ENCODE assay signal across 8 mouse cellular contexts in the genomic region with DNA sequence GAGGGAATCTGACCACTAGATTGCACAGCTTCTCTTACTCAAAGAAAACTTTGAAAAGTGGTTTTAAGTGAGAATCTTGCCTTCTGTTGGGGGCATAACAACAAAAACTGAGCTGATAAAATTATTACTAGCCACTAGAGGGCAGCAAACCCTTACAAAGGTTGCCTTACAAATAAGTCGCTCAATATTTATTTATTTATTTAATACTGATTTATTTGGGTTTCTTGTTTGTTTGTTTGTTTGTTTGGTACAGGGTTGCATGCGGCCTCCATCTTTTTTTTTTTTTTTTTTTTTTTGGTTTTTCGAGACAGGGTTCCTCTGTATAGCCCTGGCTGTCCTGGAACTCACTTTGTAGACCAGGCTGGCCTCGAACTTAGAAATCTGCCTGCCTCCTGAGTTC. TPM values are rescaled to one million over a fixed set of nuclear protein-coding genes. Genes with fewer than 3 reads are reported as not detected.
DNase-seq lines count a peak whose midpoint lies in the region; ATAC-seq and TF ChIP-seq lines count a peak whose summit lies in the region.

No protein-coding gene starts in this region.

- H3K27me3 ChIP-seq in midbrain, embryonic 11.5 days (ENCODE audit: control insufficient read depth, insufficient read depth, low read length), result no peaks in the 10 kb centered on the region
- no peaks in the 10 kb centered on the region for H3K27me3 ChIP-seq in midbrain, embryonic 10.5 days (ENCODE audit: low read depth, poor library complexity, severe bottlenecking)
- no peaks in the 10 kb centered on the region for H3K27me3 ChIP-seq in lung, embryonic 14.5 days (ENCODE audit: insufficient read depth, low read length)

- ATAC-seq in midbrain, embryonic 11.5 days (ENCODE audit: low FRiP score), result 0 out of 2 replicates have a peak, but pooled peaks have one; percentile 38
- no peak for ATAC-seq in lung, embryonic 14.5 days (ENCODE audit: insufficient read depth)
- ATAC-seq in erythroid progenitor cell, adult 5-6 weeks (replicated peaks; ENCODE audit: low FRiP score, poor library complexity, severe bottlenecking), result no peak

- peak; percentile 66 for TF ChIP-seq CTCF in lung, embryonic 14.5 days (IDR thresholded peaks at IDR 0.05; ENCODE audit: low read depth)

- intact Hi-C loops in gastrocnemius, postnatal 36 days (cut with DNase I), result loop anchor here (2.0 to 5.0 kb wide), 3 partner anchors 48 to 129 kb away; no protein-coding TSS in a partner anchor

- no peak overlapping the region for H3K4me2 ChIP-seq in midbrain, embryonic 11.5 days
- H3K4me2 ChIP-seq in lung, embryonic 14.5 days, result no peak overlapping the region

- H3K27ac ChIP-seq in midbrain, embryonic 11.5 days (ENCODE audit: low read depth, low read length), result no peak overlapping the region
- no peak overlapping the region for H3K27ac ChIP-seq in midbrain, embryonic 10.5 days (replicated peaks)
- H3K27ac ChIP-seq in lung, embryonic 14.5 days (ENCODE audit: low read depth), result no peak overlapping the region

- WGBS in midbrain, embryonic 11.5 days, result 39% methylated on average over 4 of the region's 4 CpGs
- WGBS in midbrain, embryonic 10.5 days, result 33% methylated on average over 4 of the region's 4 CpGs
- 34% methylated on average over 4 of the region's 4 CpGs for WGBS in lung, embryonic 14.5 days

- no peak overlapping the region for H3K9ac ChIP-seq in midbrain, embryonic 11.5 days (ENCODE audit: low read length)
- no peak overlapping the region for H3K9ac ChIP-seq in lung, embryonic 14.5 days

- peak; percentile 47 for DNase-seq in gastrocnemius, adult 18-20 months (ENCODE audit: low spot score)
- DNase-seq in gastrocnemius, postnatal 36 days, result no peak
- DNase-seq in midbrain, embryonic 11.5 days (ENCODE audit: low spot score, missing footprints), result peak; percentile 87
- no peak for DNase-seq in midbrain, embryonic 10.5 days (ENCODE audit: low spot score)
- peak; percentile 76 for DNase-seq in cerebellum, adult 9-10 months
- DNase-seq in lung, embryonic 14.5 days, result peak; percentile 88
- DNase-seq in thymus, postnatal 4 days, result no peak

- H3K4me1 ChIP-seq in midbrain, embryonic 11.5 days (ENCODE audit: control insufficient read depth, insufficient read depth, low read length), result no peaks in the 10 kb centered on the region
- no peaks in the 10 kb centered on the region for H3K4me1 ChIP-seq in midbrain, embryonic 10.5 days
- H3K4me1 ChIP-seq in lung, embryonic 14.5 days (ENCODE audit: insufficient read depth), result no peaks in the 10 kb centered on the region

- no peaks in the 10 kb centered on the region for H3K9me3 ChIP-seq in midbrain, embryonic 11.5 days (ENCODE audit: control insufficient read depth, low read length)
- H3K9me3 ChIP-seq in midbrain, embryonic 10.5 days (replicated peaks), result no peaks in the 10 kb centered on the region
- H3K9me3 ChIP-seq in lung, embryonic 14.5 days (ENCODE audit: low read depth, low read length), result no peaks in the 10 kb centered on the region

- no peak overlapping the region for H3K4me3 ChIP-seq in midbrain, embryonic 11.5 days (ENCODE audit: low read depth, low read length)
- no peak overlapping the region for H3K4me3 ChIP-seq in midbrain, embryonic 10.5 days
- H3K4me3 ChIP-seq in lung, embryonic 14.5 days (ENCODE audit: low read depth, low read length), result no peak overlapping the region

- no peaks in the 10 kb centered on the region for H3K36me3 ChIP-seq in midbrain, embryonic 11.5 days (ENCODE audit: control insufficient read depth, insufficient read depth, low read length)
- H3K36me3 ChIP-seq in midbrain, embryonic 10.5 days, result no peaks in the 10 kb centered on the region
- no peaks in the 10 kb centered on the region for H3K36me3 ChIP-seq in lung, embryonic 14.5 days (ENCODE audit: insufficient read depth)

RNA-seq across cellular contexts. Expression of gene Mtf2, which starts 31.3 kb away (rescaled TPM):
- 10 to 100 TPM; 11.7 to 13.0 TPM for total RNA-seq in gastrocnemius, adult 18-20 months (2021)
- total RNA-seq in gastrocnemius, postnatal 36 days (2021), result 10 to 100 TPM in 1 of 2 experiments, 1 to 10 TPM in 1; 7.9 to 11.3 TPM
- polyA plus RNA-seq in midbrain, embryonic 11.5 days (2014; fragmentation: Nextera tagmentation; extraction: Ambion mirVana), result 124 and 139 TPM in 2 replicates
- 136 and 146 TPM in 2 replicates for polyA plus RNA-seq in midbrain, embryonic 10.5 days (2016; fragmentation: Nextera tagmentation; extraction: Ambion mirVana)
- 108 and 110 TPM in 2 replicates for polyA plus RNA-seq in lung, embryonic 14.5 days (2014; fragmentation: Nextera tagmentation; extraction: Ambion mirVana)
- total RNA-seq in erythroid progenitor cell, adult 5-6 weeks (2015; ENCODE audit: low replicate concordance), result 26.4 and 49.7 TPM in 2 replicates
- 15.4 and 48.0 TPM in 2 replicates for total RNA-seq in erythroid progenitor cell, adult 5-6 weeks (2017; ENCODE audit: low replicate concordance)

RNA-seq across cellular contexts. Expression of gene Fam69a, which starts 47.3 kb away (rescaled TPM):
- 10 to 100 TPM; 20.2 to 29.6 TPM for total RNA-seq in gastrocnemius, adult 18-20 months (2021)
- 10 to 100 TPM; 21.8 to 23.6 TPM for total RNA-seq in gastrocnemius, postnatal 36 days (2021)
- polyA plus RNA-seq in midbrain, embryonic 11.5 days (2014; fragmentation: Nextera tagmentation; extraction: Ambion mirVana), result 22.9 and 25.1 TPM in 2 replicates
- 18.3 and 21.5 TPM in 2 replicates for polyA plus RNA-seq in midbrain, embryonic 10.5 days (2016; fragmentation: Nextera tagmentation; extraction: Ambion mirVana)
- 20.0 and 22.6 TPM in 2 replicates for polyA plus RNA-seq in lung, embryonic 14.5 days (2014; fragmentation: Nextera tagmentation; extraction: Ambion mirVana)
- total RNA-seq in erythroid progenitor cell, adult 5-6 weeks (2015; ENCODE audit: low replicate concordance), result 34.4 and 36.8 TPM in 2 replicates
- 10.4 and 26.4 TPM in 2 replicates for total RNA-seq in erythroid progenitor cell, adult 5-6 weeks (2017; ENCODE audit: low replicate concordance)

Comparison
In these comparisons a context has a peak if more than half of its experiments do, and no peak if none do; other contexts are left out.
1. DNase-seq: peak in gastrocnemius, adult 18-20 months (single experiment), midbrain, embryonic 11.5 days (single experiment), cerebellum, adult 9-10 months (single experiment) and lung, embryonic 14.5 days (single experiment); none in gastrocnemius, postnatal 36 days (0 of 2), midbrain, embryonic 10.5 days (single experiment) and thymus, postnatal 4 days (single experiment).